Mouse (Mus musculus) left cerebral cortex, adult 2 months (tissue): ENCODE measurements around the gene Slc7a8. TPM values are rescaled to one million over a fixed set of nuclear protein-coding genes. Genes with fewer than 3 reads are reported as not detected.

Experiments
- DNase-seq, 2 experiments: peaks; one replicate each; pipeline ENCODE4 v3.0.0; 2021 to 2022; ENCODE audit warnings: low spot score in 2 of 2, mixed read lengths in 1 of 2; ENCODE audit errors: extremely low spot score in 1 of 2
- H3K27ac ChIP-seq: fragments of 200-600 bp; 2 replicates; pipeline ENCODE4 v1.8.1; 2022
- H3K4me3 ChIP-seq: fragments of 200-600 bp; 2 replicates; pipeline ENCODE4 v1.8.1; 2022
- CTCF ChIP-seq: fragments of 200-600 bp; IDR thresholded peaks from 2 replicates; pipeline ENCODE4 v1.8.1; 2022; ENCODE audit warnings: antibody characterized with exemption, mild to moderate bottlenecking, moderate library complexity
- intact Hi-C: fragments of 180-260 bp; cut with DNase I; formaldehyde crosslinking; loops from one replicate; pipeline ENCODE4 v1.15.1; 2025
- total RNA-seq, 2 experiments: library from RNA; stranded (reverse); gene quantifications; 2 replicates each; pipeline ENCODE4 v1.2.3; 2021

Gene Slc7a8
- total RNA-seq, 2 experiments from 2014 or later: 54.3 to 58.6 TPM

DNA sequence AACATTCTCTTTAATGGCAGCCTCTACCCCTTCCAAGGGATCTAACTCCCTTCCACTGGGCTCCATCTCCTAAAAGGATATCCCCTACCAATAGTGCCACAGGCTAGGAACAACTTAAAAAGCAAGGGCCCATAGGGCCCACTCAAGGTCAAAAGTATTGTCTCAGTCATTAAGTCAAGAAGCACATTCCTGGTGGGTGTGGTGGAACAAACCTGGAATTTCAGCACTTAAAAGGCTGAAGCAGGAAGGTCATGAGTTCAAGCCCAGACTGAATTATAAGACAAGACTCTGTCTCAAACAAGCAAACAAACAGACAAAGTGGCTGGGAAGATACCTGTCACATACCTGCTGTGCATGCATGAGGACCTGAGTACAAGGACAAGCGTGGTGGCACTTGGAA lies 14.2 kb upstream of the Slc7a8 start:
- H3K27ac ChIP-seq: no peak overlapping the region
- TF ChIP-seq CTCF: no peak

DNA sequence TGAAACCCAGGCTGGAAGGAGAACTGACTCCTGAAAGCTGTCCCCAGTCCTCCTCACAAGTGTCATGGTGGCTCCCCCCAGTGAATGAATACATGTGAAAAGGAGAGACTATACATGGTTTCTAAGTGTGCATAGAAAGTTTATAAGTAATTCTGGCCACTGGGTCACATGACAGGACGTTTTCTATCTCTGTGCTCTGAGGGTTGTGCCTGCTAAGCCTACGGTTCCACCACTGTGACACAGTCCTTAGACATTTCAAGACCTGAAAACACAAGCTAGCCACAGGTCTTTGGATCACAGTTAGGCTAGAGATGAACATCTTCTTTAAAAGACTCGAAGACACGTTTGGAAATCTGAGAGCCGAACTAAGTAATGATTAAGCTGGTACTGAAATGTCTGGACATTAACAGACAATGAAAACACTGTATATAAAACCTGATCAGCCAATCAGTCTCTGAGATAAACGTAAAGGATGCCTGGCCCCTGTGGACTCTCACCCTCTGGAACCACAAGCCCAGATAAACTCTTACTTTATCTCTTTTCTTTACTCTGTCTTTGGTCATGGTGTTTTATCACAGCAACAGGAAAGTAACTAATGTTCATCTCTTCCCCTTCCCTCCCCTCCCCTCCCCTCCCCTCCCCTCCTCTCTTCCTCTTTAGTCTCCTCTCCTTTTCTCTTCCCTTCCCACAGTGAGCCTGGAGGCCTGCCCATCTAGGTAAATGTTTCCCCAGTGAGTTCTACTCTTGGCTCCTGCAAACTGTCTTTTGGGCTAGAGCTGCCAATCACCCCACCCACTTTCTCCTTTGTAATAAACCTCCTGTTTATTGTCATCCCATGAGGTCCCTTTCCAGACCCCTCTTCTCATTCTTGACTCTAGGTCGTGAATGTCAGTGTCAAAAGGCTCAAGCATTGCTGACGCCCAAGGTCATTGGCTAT lies 12.4 kb upstream of the Slc7a8 start:
- Histone ChIP-seq H3K4me3 (no peak overlapping the region), H3K27ac (no peak overlapping the region)
- TF ChIP-seq CTCF: no peak
- intact Hi-C loops: loop anchor here (5.0 kb wide), 1 partner anchor 33 kb away; no protein-coding TSS in a partner anchor
- DNase-seq: no peak

More for the DNA sequence above, 14.2 kb upstream of the Slc7a8 start:
- H3K4me3 ChIP-seq: no peak overlapping the region
- intact Hi-C loops: no loop called here
- no peak for DNase-seq

DNA sequence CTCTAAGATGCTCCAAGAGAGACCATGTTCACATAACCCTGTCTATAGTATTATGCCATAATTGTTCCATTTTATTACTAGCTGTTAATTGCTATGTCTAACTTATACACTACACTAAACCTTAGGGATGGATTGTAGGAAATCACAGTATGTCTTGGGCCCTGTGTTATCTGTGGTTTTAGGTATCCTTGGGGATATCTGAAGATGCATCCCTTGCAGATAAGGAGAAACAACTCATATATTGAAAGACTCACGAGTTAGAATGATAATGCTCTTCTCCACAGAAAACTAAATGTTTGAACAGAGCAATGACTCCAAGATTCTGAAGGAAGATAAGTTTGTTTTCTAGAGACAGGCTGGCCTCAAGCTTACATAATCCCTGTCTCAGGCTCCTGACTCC lies 11.6 kb upstream of the Slc7a8 start:
- TF ChIP-seq CTCF: no peak
- intact Hi-C loops: loop anchor here (5.0 kb wide), 1 partner anchor 34 kb away; no protein-coding TSS in a partner anchor
- Histone ChIP-seq H3K27ac (no peak overlapping the region), H3K4me3 (no peak overlapping the region)
- no peak for DNase-seq

DNA sequence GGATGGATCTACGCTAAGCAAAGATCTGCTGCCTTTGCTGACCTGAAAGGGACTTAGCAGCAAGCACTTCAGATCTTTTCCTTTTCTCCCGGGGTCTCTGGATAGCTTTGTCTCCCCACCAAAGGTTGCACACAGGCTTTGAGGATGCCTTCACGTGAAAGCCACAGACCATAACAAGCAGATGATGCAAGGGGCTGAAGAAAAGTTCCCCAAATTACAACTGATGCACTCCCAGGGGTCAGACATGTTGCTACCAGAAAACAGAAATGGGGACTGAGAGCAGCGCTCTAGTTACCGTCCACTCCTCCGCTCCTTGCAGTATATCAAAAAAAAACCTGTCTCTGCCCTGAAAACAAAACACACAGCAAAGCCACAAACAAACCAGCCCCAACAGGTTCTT lies 10.4 kb upstream of the Slc7a8 start:
- intact Hi-C loops: loop anchor here (5.0 kb wide), 1 partner anchor 35 kb away; no protein-coding TSS in a partner anchor

DNA sequence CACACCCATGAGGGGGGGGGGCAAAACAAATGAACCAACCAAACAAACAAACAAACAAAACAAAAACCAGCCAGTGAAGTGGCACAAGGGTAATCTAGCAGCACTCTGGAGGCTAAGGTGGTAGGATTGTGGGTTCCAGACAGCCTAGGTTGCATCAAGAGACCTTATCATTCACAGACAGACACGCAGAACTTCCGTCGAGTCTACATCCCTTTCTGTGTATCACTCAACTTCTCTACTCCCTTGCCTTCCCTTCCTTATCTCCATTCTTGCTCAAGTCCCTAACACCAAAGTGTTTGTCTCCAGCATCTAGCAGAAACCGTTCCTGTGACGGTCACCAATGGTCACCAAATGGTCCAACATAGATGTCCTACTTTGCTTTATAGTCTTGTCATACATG lies 6.5 kb upstream of the Slc7a8 start:
- TF ChIP-seq CTCF: no peak
- no peak overlapping the region for H3K4me3 ChIP-seq
- intact Hi-C loops: no loop called here
- no peak for DNase-seq
- no peak overlapping the region for H3K27ac ChIP-seq

More for the DNA sequence above, 10.4 kb upstream of the Slc7a8 start:
- no peak for DNase-seq
- H3K27ac ChIP-seq: no peak overlapping the region
- no peak overlapping the region for H3K4me3 ChIP-seq
- TF ChIP-seq CTCF: no peak

DNA sequence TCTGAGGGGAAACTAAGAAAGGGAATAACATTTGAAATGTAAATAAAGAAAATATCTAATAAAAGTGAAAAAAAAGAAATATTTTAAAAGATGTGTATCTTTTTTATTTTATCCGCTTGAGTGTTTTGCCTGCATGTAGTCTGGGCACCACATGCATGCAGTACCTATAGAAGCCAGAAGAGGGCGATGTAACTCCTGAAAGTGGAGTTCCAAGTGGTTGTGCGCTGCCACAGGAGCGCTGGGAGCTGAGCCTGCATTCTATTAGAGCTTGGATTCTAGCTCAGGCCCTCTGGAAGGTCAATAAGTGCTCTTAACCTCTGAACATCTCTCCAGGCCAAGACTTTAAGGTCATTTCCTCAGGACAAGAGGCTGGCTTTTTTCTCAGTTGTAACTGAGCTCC lies 5.5 kb upstream of the Slc7a8 start:
- peak; percentile 37 for TF ChIP-seq CTCF
- DNase-seq: no peak
- intact Hi-C loops: no loop called here
- no peak overlapping the region for H3K27ac ChIP-seq
- no peak overlapping the region for H3K4me3 ChIP-seq

DNA sequence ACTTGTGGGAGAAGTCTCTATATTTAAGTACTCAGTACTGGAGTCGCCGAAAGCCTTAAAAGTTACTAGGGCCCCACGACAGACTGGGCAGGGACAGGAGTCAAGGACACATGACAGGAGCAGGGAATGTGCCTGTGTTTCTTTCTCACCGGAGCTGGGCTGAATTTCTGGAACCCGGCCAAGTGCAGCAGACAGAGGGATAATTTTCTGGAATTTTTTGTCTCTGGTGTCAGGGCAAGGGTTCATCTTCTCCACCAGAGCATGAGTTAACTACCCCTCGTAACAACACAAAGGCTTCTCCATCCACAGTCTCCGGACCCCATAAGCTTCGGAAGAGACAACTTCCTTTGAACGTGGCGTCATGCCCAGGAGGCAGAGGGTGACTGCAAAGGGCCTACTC lies 4.7 kb upstream of the Slc7a8 start:
- Histone ChIP-seq H3K27ac (no peak overlapping the region), H3K4me3 (no peak overlapping the region)
- no peak for DNase-seq
- intact Hi-C loops: loop anchor here (1.0 kb wide), 1 partner anchor 72 kb away; no protein-coding TSS in a partner anchor
- no peak for TF ChIP-seq CTCF

DNA sequence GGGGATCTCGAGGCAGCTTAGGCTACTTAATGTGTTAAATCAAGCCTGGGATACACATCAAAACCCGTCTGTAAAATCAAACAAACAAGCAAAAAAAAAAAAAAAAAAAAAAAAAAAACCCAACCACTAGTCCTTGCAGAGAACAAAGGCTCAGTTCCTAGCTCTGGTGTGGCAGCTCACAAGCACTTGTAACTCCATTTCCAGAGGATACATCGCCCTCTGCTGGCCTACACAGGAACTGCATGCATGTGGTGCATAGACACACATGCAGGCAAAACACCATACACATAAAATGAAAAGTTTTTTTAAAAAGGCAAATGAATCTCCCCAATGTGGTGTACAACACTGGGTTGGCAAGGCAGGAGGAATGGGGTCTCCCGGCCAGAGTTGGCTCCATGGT lies 4.2 kb upstream of the Slc7a8 start:
- DNase-seq: no peak
- TF ChIP-seq CTCF: peak; percentile 64
- intact Hi-C loops: loop anchor here (1.0 kb wide), 1 partner anchor 72 kb away; no protein-coding TSS in a partner anchor
- Histone ChIP-seq H3K27ac (no peak overlapping the region), H3K4me3 (no peak overlapping the region)

DNA sequence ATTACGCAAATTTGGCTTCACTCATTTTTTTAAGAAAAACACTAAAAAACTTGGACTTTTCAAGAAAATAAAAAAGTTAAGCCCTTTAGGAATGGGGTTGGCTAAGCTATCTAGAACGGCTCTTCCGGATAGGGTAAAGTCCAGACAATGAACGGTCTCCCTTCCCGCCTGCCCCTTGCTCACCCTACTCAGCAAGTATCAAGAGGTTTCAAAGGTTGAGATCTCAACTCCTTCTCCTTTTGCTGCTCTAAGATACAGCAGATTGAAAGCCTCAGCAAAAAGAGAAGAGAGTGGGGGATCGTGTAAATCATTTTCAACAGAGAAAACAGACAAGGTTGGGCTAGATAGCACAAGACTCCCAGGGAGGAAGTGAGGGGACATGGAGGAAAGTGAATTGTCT lies 1.2 kb upstream of the Slc7a8 start:
- no peak overlapping the region for H3K27ac ChIP-seq
- intact Hi-C loops: no loop called here
- TF ChIP-seq CTCF: no peak
- no peak for DNase-seq
- H3K4me3 ChIP-seq: no peak overlapping the region

DNA sequence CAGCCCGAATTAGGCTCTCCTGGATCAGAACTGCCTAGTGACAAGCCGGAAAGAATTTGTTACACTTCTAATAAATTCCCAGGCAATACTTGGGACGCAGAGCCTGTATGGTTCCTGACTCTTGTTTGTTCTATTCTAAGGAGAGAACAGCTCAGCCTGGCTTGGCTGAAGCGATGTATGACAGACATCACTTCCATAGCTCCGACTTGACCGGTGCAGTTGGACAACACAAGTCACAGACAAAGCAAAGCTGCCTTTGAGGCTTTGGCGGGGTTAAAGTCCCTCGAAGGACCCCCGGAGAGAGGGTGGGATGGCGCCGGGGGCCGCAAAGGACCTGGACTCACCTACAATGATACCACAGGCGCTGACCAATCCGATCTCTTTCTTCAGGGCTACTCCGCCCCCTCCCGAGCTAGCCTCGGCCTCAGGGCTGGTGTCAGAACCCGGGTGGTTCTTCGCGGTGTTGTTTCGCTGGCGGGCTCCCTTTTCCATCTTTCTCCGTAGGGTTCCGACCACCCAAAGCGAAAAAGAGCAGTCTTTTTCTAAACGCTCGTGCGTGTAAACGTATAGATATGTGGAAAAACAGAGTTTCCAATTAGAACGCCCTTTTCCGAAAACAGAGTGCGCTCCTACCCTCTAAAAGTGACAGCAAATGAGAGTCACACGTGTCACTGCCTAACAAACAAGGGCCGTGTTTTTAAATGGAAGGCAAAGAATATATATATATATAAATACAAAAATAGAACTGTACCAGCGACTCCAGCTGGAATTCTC lies 723 bp downstream of the Slc7a8 start:
- peak; percentile 59 to 75 for DNase-seq
- H3K27ac ChIP-seq: peak overlapping the region; percentile 86
- intact Hi-C loops: loop anchor here (1.0 kb wide), 1 partner anchor 52 kb away; no protein-coding TSS in a partner anchor
- no peak for TF ChIP-seq CTCF
- peak overlapping the region; percentile 76 for H3K4me3 ChIP-seq

DNA sequence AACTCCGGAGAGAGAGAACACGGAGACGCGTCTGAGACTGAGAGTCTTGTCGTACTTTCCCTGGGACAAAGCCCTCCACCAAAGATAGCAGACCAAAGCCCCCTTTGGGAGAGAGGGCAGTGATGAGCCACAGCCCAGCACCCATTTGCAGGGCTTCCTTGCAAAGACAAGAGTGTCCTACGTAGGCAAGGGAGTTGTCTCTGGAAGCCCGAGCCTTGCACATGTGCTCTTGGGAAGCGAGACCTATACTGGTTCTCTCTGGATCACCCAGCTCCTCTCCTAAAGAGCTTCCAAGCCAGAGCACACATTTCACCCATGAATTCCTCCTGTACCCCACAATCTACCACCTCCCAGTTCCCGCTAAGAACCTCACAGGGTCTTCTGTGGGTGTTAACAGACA lies 1.7 kb downstream of the Slc7a8 start:
- Histone ChIP-seq H3K4me3 (peak overlapping the region; percentile 76), H3K27ac (peak overlapping the region; percentile 86)
- no peak for DNase-seq
- no peak for TF ChIP-seq CTCF
- intact Hi-C loops: no loop called here

DNA sequence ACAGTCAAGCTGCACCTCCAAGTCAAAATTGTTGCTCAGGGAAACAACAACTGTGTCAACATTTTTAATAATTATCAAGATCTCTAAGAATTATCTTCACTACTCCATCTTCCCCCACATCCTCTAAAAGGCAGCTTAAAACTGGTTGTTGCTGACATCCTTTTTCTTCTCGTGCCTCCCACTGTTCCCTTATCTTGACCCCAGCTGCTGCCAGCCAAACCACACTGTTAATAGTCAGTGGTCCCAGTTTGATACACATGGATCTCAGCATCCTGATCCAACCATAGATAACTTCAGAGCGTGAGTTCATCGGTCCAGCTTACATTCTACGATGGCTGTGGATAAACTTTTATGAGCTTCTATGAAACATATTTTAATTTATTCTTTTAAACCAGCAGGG lies 3.9 kb downstream of the Slc7a8 start:
- intact Hi-C loops: no loop called here
- Histone ChIP-seq H3K4me3 (peak overlapping the region; percentile 20), H3K27ac (peak overlapping the region; percentile 6)
- TF ChIP-seq CTCF: no peak
- no peak for DNase-seq
